Mouse (Mus musculus): ENCODE measurements around the gene Cat. TPM values are rescaled to one million over a fixed set of nuclear protein-coding genes. Genes with fewer than 3 reads are reported as not detected.

Gene Cat
- polyA plus RNA-seq, 1 experiment from 2014 or later, result 92.2 TPM

DNA sequence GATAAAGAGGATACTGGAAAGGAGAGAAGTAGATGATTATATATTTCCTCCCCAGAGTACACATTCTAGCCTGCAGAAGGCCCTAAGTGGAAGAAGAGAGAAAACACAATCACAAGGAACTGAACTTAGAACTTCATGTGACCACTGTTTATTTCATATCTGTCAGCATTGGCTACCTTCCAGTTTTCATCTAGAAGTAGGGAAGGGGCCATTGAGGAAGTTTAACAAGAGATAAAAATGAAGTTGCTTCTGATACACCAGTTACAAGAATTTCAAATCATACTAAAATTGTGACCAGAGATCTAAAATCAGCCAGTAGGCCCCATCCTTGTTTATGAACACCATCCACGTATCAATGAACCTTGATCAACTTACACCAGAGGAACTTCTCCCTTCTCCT, 19.5 kb upstream of the Cat start:
- Histone ChIP-seq H3K27me3 (ENCODE audit: control insufficient read depth, insufficient read depth, low read length) (no peaks in the 10 kb centered on the region), H3K4me1 (ENCODE audit: control insufficient read depth, insufficient read depth, low read length) (no peaks in the 10 kb centered on the region), H3K4me3 (ENCODE audit: low read length) (no peak overlapping the region), H3K4me2 (ENCODE audit: low read depth, low read length) (no peak overlapping the region), H3K36me3 (ENCODE audit: control insufficient read depth, insufficient read depth) (no peaks in the 10 kb centered on the region), H3K9ac (ENCODE audit: low read length) (no peak overlapping the region), H3K27ac (ENCODE audit: low read length) (no peak overlapping the region), H3K9me3 (replicated peaks; ENCODE audit: control insufficient read depth, low read length) (peaks cover 2% of the 10 kb centered on the region)
- ATAC-seq (replicated peaks; ENCODE audit: extremely low read depth, insufficient read depth, low FRiP score), result no peak
- WGBS, result 89% methylated on average over 1 of the region's 1 CpGs

DNA sequence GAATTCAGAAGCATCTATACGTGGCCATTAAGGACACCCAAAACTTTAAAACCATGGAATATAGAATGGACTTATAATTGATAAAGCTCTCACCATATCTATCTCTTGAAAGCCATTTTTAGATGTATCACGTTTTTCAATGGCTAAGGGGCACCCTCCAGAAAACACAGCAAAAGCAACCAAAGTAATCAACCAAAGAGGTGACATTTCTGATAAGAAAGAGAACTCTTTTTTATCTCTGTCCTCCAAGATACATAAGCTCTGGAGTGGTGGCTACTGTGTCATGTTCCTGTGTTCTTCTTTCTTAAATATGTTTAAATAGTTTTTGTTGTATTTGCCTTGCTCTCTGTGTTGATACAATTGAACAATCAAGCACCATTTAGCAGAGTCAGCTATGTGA, 15.8 kb upstream of the Cat start:
- no peaks in the 10 kb centered on the region for H3K27me3 ChIP-seq (ENCODE audit: control insufficient read depth, insufficient read depth, low read length)
- H3K4me2 ChIP-seq (ENCODE audit: low read depth, low read length), result no peak overlapping the region
- H3K4me1 ChIP-seq (ENCODE audit: control insufficient read depth, insufficient read depth, low read length), result no peaks in the 10 kb centered on the region
- H3K36me3 ChIP-seq (ENCODE audit: control insufficient read depth, insufficient read depth), result no peaks in the 10 kb centered on the region
- no peak overlapping the region for H3K4me3 ChIP-seq (ENCODE audit: low read length)
- no peak for ATAC-seq (replicated peaks; ENCODE audit: extremely low read depth, insufficient read depth, low FRiP score)
- 48% methylated on average over 2 of the region's 2 CpGs for WGBS
- no peaks in the 10 kb centered on the region; the same call in 1 of the 2 replicates for H3K9me3 ChIP-seq (replicated peaks; ENCODE audit: control insufficient read depth, low read length)
- no peak overlapping the region for H3K9ac ChIP-seq (ENCODE audit: low read length)
- H3K27ac ChIP-seq (ENCODE audit: low read length), result no peak overlapping the region

DNA sequence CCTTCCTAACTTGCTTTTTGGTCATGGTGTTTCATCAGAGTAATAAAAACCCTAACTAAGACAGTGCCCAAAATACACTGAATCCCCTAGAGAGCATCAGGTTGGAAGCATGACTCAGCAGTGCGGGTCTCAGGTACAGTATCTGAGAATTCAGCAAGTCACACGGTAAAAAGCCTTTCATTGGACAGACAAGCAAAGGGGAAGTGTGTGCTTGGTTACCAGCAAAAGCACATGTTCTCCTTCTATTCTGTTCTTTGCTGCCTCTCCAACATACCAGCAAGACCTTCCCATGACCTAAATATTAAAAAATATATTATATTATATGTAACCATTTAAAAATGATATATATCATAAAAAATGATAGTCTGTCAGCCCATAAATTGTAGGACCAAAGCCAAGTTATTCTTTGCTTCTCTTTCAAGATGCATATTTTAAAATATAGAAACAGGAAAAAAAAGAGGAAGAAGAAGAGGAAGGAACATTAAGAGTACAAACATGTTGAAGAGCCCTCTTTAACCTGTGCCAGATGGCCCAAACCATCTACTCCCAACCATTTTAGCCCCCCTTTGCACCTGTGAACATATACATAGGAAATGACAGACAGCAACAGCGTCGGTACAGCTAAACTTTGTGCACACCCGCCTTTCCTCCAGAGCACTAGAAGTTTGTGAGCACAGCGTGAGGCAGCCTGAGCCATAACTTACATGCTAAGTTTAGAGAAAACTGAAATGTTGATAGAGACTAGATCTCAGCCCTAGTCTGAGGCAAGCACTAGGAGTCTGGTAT, 10.9 kb upstream of the Cat start:
- Histone ChIP-seq H3K27ac (ENCODE audit: low read length) (no peak overlapping the region), H3K9ac (ENCODE audit: low read length) (no peak overlapping the region), H3K4me3 (ENCODE audit: low read length) (no peak overlapping the region), H3K4me1 (ENCODE audit: control insufficient read depth, insufficient read depth, low read length) (no peaks in the 10 kb centered on the region), H3K9me3 (replicated peaks; ENCODE audit: control insufficient read depth, low read length) (no peaks in the 10 kb centered on the region), H3K36me3 (ENCODE audit: control insufficient read depth, insufficient read depth) (no peaks in the 10 kb centered on the region), H3K4me2 (ENCODE audit: low read depth, low read length) (no peak overlapping the region), H3K27me3 (ENCODE audit: control insufficient read depth, insufficient read depth, low read length) (no peaks in the 10 kb centered on the region)
- 74% methylated on average over 6 of the region's 6 CpGs for WGBS
- ATAC-seq (replicated peaks; ENCODE audit: extremely low read depth, insufficient read depth, low FRiP score), result no peak

GRCm38 (mm10) chr2:103493827-103494226, 8.9 kb upstream of the Cat start:
- Histone ChIP-seq H3K4me3 (ENCODE audit: low read length) (no peak overlapping the region), H3K27ac (ENCODE audit: low read length) (no peak overlapping the region), H3K9me3 (replicated peaks; ENCODE audit: control insufficient read depth, low read length) (no peaks in the 10 kb centered on the region), H3K4me2 (ENCODE audit: low read depth, low read length) (no peak overlapping the region), H3K27me3 (ENCODE audit: control insufficient read depth, insufficient read depth, low read length) (no peaks in the 10 kb centered on the region), H3K4me1 (ENCODE audit: control insufficient read depth, insufficient read depth, low read length) (peaks cover 2% of the 10 kb centered on the region; the same call in 1 of the 2 replicates), H3K36me3 (ENCODE audit: control insufficient read depth, insufficient read depth) (no peaks in the 10 kb centered on the region), H3K9ac (ENCODE audit: low read length) (no peak overlapping the region)
- WGBS, result 66% methylated on average over 4 of the region's 4 CpGs
- no peak for ATAC-seq (replicated peaks; ENCODE audit: extremely low read depth, insufficient read depth, low FRiP score)

- Histone ChIP-seq H3K9me3 (replicated peaks; ENCODE audit: control insufficient read depth, low read length) (no peaks in the 10 kb centered on the region), H3K27me3 (ENCODE audit: control insufficient read depth, insufficient read depth, low read length) (no peaks in the 10 kb centered on the region), H3K36me3 (ENCODE audit: control insufficient read depth, insufficient read depth) (no peaks in the 10 kb centered on the region), H3K4me2 (ENCODE audit: low read depth, low read length) (no peak overlapping the region), H3K9ac (ENCODE audit: low read length) (no peak overlapping the region), H3K27ac (ENCODE audit: low read length) (no peak overlapping the region), H3K4me1 (ENCODE audit: control insufficient read depth, insufficient read depth, low read length) (peaks cover 2% of the 10 kb centered on the region; the same call in 1 of the 2 replicates), H3K4me3 (ENCODE audit: low read length) (no peak overlapping the region)
- WGBS, result 70% methylated on average over 4 of the region's 4 CpGs
- ATAC-seq (replicated peaks; ENCODE audit: extremely low read depth, insufficient read depth, low FRiP score), result no peak
Measured at GRCm38 (mm10) chr2:103492526-103492925, 7.6 kb upstream of the Cat start.

GRCm38 (mm10) chr2:103483986-103484520, 907 bp downstream of the Cat start:
- no peak for ATAC-seq (replicated peaks; ENCODE audit: extremely low read depth, insufficient read depth, low FRiP score)
- H3K27me3 ChIP-seq (ENCODE audit: control insufficient read depth, insufficient read depth, low read length), result no peaks in the 10 kb centered on the region
- H3K27ac ChIP-seq (ENCODE audit: low read length), result peak overlapping the region; percentile 99
- H3K9me3 ChIP-seq (replicated peaks; ENCODE audit: control insufficient read depth, low read length), result no peaks in the 10 kb centered on the region
- peak overlapping the region; percentile 96 for H3K4me2 ChIP-seq (ENCODE audit: low read depth, low read length)
- no peaks in the 10 kb centered on the region for H3K36me3 ChIP-seq (ENCODE audit: control insufficient read depth, insufficient read depth)
- peak overlapping the region; percentile 93 for H3K9ac ChIP-seq (ENCODE audit: low read length)
- H3K4me1 ChIP-seq (ENCODE audit: control insufficient read depth, insufficient read depth, low read length), result peaks cover 15% of the 10 kb centered on the region
- H3K4me3 ChIP-seq (ENCODE audit: low read length), result peak overlapping the region; percentile 86
- 14% methylated on average over 5 of the region's 5 CpGs for WGBS

- no peak for ATAC-seq (replicated peaks; ENCODE audit: extremely low read depth, insufficient read depth, low FRiP score)
- Histone ChIP-seq H3K4me1 (ENCODE audit: control insufficient read depth, insufficient read depth, low read length) (peaks cover 15% of the 10 kb centered on the region), H3K27me3 (ENCODE audit: control insufficient read depth, insufficient read depth, low read length) (no peaks in the 10 kb centered on the region), H3K27ac (ENCODE audit: low read length) (no peak overlapping the region), H3K9ac (ENCODE audit: low read length) (peak overlapping the region; percentile 93), H3K9me3 (replicated peaks; ENCODE audit: control insufficient read depth, low read length) (no peaks in the 10 kb centered on the region), H3K36me3 (ENCODE audit: control insufficient read depth, insufficient read depth) (no peaks in the 10 kb centered on the region), H3K4me2 (ENCODE audit: low read depth, low read length) (peak overlapping the region; percentile 96), H3K4me3 (ENCODE audit: low read length) (peak overlapping the region; percentile 86)
- WGBS, result 52% methylated on average over 7 of the region's 7 CpGs
Measured at GRCm38 (mm10) chr2:103483289-103483985, 1.5 kb downstream of the Cat start.

DNA sequence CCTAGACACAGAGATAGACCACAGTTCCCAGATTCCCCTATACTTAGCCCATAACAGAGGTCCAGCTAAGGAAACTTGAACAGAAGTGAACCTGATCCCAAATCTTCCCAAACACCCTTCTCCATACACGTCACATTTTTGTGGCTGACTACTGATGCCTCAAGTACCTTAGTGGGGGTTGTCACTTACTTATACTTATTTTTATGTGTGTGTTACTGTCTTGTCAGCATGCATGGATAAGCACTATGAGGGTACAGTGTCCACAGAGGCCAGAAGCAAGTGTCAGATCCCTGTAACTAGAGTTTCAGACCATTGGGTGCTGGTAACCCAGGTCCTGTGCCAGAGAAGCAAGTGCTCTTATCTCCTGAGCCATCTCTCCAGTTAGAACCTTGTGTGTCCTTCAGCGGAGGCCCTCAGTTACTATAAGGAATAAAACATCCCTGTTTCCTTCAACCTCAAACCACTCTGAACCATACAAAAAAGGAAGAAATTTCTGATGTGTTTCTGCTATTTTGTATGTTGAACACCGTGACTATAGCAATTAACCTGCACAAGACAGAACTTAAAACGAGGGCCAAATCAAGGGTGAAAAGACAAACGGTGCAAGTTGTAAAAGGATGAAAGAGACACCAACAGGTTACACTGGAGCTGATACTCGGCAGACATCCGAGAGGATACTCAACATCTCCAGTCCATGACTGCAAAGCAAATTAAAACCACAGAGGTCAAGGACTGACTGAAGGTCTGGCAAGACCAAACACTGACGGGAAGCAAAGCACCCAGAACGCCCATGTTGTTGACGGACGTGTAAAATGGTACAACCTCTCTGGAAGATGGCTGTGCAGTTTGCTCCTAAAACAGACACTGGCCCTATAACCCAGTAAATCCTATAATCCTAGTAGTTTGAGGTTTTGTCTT, 3.4 kb downstream of the Cat start:
- H3K4me2 ChIP-seq (ENCODE audit: low read depth, low read length), result no peak overlapping the region
- no peaks in the 10 kb centered on the region for H3K27me3 ChIP-seq (ENCODE audit: control insufficient read depth, insufficient read depth, low read length)
- H3K4me1 ChIP-seq (ENCODE audit: control insufficient read depth, insufficient read depth, low read length), result peaks cover 15% of the 10 kb centered on the region
- no peaks in the 10 kb centered on the region for H3K36me3 ChIP-seq (ENCODE audit: control insufficient read depth, insufficient read depth)
- WGBS, result 76% methylated on average over 11 of the region's 11 CpGs
- H3K9me3 ChIP-seq (replicated peaks; ENCODE audit: control insufficient read depth, low read length), result no peaks in the 10 kb centered on the region
- no peak overlapping the region for H3K27ac ChIP-seq (ENCODE audit: low read length)
- ATAC-seq (replicated peaks; ENCODE audit: extremely low read depth, insufficient read depth, low FRiP score), result no peak
- no peak overlapping the region for H3K4me3 ChIP-seq (ENCODE audit: low read length)
- no peak overlapping the region for H3K9ac ChIP-seq (ENCODE audit: low read length)
